Mouse (Mus musculus) kidney, embryonic 14.5 days (tissue): ENCODE measurements at regions not wholly inside any gene's neighbourhood (a gene's known extent, or its start where the extent isn't known, plus 50 kb on each side); places are given as distances from the start of the nearest gene placed in this dataset.

Experiments
- ATAC-seq: fragments of 200-750 bp; cut with Nextera tagmentation; 2 replicates; pipeline ENCODE4 v1.8.0; 2017; ENCODE audit warnings: moderate number of reproducible peaks, mild to moderate bottlenecking, moderate TSS enrichment, moderate library complexity; ENCODE audit not compliant: low FRiP score, low TSS enrichment
- H3K27ac ChIP-seq: fragments of 300-500 bp; sonication (generic); 2 replicates; pipeline ENCODE4 v1.5.1; 2014; ENCODE audit warnings: low read depth, mild to moderate bottlenecking, low read length, moderate library complexity, mixed read lengths
- H3K27me3 ChIP-seq: fragments of 300-500 bp; sonication (generic); 2 replicates; pipeline ENCODE4 v1.6.1; 2014; ENCODE audit warnings: mild to moderate bottlenecking, low read length; ENCODE audit not compliant: control insufficient read depth, insufficient read depth
- H3K36me3 ChIP-seq: fragments of 300-500 bp; sonication (generic); 2 replicates; pipeline ENCODE4 v1.6.1; 2014; ENCODE audit warnings: low read length, mixed read lengths; ENCODE audit not compliant: control insufficient read depth, insufficient read depth
- H3K4me1 ChIP-seq: fragments of 300-500 bp; sonication (generic); 2 replicates; pipeline ENCODE4 v1.6.1; 2014; ENCODE audit warnings: low read length, mixed read lengths; ENCODE audit not compliant: control insufficient read depth, insufficient read depth
- H3K4me2 ChIP-seq: fragments of 300-500 bp; sonication (generic); replicated peaks from 2 replicates; pipeline ENCODE4 v1.6.1; 2014; ENCODE audit warnings: low read depth, mild to moderate bottlenecking, low read length
- H3K4me3 ChIP-seq: fragments of 300-500 bp; sonication (generic); 2 replicates; pipeline ENCODE4 v1.5.1; 2014; ENCODE audit warnings: mild to moderate bottlenecking, low read length
- H3K9ac ChIP-seq: fragments of 300-500 bp; sonication (generic); 2 replicates; pipeline ENCODE4 v1.6.1; 2014; ENCODE audit warnings: low read depth, mild to moderate bottlenecking, low read length, moderate library complexity
- H3K9me3 ChIP-seq: fragments of 300-500 bp; sonication (generic); 2 replicates; pipeline ENCODE4 v1.6.1; 2016; ENCODE audit warnings: low read length; ENCODE audit not compliant: control insufficient read depth
- WGBS: fragments of 180-500 bp; shearing (Covaris S2); extraction: QIAGEN DNeasy Blood & Tissue Kit; methylation state at CpG from one replicate; pipeline ENCODE4 v1.1.7; 2014; 5-methylcytosine and 5-hydroxymethylcytosine counted together

DNA sequence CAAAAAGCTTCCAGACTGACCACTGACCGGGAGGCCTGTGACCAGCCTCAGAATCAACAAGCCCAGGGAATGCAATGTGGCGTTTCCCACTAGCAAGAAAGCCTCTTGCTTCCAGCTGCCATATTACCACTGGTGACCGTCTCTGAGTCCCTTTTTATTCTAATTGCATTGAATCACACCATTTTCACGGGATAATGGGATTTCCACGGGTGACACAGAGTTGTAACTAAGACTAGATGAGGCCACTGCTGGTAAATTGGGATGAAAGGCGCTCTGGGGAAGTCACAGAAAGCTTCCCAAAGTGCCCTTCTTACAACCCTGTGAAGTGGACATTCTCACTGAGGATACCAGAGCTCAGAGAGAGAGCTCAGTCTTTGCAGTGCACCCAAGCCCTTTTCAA lies 107.4 kb downstream of the Mrm1 start:
- Histone ChIP-seq H3K9me3 (no peaks in the 10 kb centered on the region), H3K4me3 (no peak overlapping the region), H3K9ac (no peak overlapping the region), H3K4me2 (no peak overlapping the region), H3K27ac (no peak overlapping the region), H3K36me3 (no peaks in the 10 kb centered on the region), H3K4me1 (peaks cover 11% of the 10 kb centered on the region), H3K27me3 (peaks cover 6% of the 10 kb centered on the region; the same call in 1 of the 2 replicates)
- 67% methylated on average over 6 of the region's 6 CpGs for WGBS
- no peak for ATAC-seq

- no peak overlapping the region for H3K4me2 ChIP-seq
- H3K27ac ChIP-seq: no peak overlapping the region
- peaks cover 15% of the 10 kb centered on the region; the same call in 1 of the 2 replicates for H3K4me1 ChIP-seq
- H3K27me3 ChIP-seq: peaks cover 6% of the 10 kb centered on the region; the same call in 1 of the 2 replicates
- no peaks in the 10 kb centered on the region for H3K36me3 ChIP-seq
- H3K9me3 ChIP-seq: no peaks in the 10 kb centered on the region
- H3K9ac ChIP-seq: no peak overlapping the region
- 54% methylated on average over 10 of the region's 10 CpGs for WGBS
- no peak overlapping the region for H3K4me3 ChIP-seq
- ATAC-seq: no peak
These were observed 111.0 kb downstream of the Mrm1 start for GRCm38 (mm10) chr11:84708222-84708730.

GRCm38 (mm10) chr11:84707772-84708171 lies 111.5 kb downstream of the Mrm1 start:
- no peak for ATAC-seq
- Histone ChIP-seq H3K4me3 (no peak overlapping the region), H3K9ac (no peak overlapping the region), H3K4me1 (peaks cover 15% of the 10 kb centered on the region; the same call in 1 of the 2 replicates), H3K4me2 (no peak overlapping the region), H3K27me3 (peaks cover 6% of the 10 kb centered on the region; the same call in 1 of the 2 replicates), H3K27ac (no peak overlapping the region), H3K36me3 (no peaks in the 10 kb centered on the region), H3K9me3 (no peaks in the 10 kb centered on the region)
- 3% methylated on average over 10 of the region's 10 CpGs for WGBS

- Histone ChIP-seq H3K4me3 (no peak overlapping the region), H3K9me3 (no peaks in the 10 kb centered on the region), H3K27me3 (peaks cover 6% of the 10 kb centered on the region; the same call in 1 of the 2 replicates), H3K27ac (no peak overlapping the region), H3K9ac (no peak overlapping the region), H3K4me2 (no peak overlapping the region), H3K36me3 (no peaks in the 10 kb centered on the region), H3K4me1 (peaks cover 18% of the 10 kb centered on the region; the same call in 1 of the 2 replicates)
- ATAC-seq: no peak
- WGBS: 45% methylated on average over 6 of the region's 6 CpGs
These were observed 112.6 kb downstream of the Mrm1 start for GRCm38 (mm10) chr11:84706692-84707091.

DNA sequence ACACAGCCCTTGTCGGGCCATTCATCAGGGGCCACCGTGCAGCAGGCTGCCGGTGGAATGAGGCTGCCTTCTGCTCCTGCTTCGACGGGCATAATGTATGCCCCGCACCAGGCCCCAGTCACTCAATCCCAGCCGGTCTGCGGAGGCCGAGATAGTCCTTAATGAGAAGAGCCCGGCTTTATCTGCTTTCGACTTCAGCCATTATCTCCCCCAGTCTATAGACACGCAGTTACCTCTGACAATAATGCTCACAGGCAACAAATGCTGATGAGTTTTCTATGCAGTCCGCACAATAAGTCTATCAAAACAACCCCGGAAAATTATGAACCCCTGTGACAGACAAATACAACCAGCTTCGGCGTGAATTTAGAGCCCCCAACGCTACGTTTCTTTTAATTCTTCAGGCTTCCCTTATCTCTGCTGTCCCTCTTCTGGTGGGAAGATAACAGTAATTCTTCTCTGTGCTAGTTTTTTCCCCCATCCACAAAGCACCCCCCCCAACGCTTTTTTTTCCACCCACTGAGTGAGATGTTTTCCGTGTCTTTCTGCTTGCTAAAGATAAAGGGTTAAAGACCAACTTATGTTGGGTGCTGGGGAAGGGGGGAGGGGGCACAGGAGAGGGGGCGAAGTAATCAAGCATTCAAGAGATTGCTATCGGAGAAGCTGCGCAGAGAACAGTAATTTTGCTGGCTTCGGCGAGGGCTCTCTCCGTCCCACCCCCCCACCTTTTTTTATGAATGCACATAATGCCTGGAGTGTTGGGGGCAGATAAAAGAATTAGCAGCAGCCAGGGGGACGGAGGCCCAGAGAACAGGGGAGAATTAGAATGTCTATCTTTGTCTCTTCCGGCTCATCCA lies 117.8 kb downstream of the Mrm1 start:
- 11% methylated on average over 28 of the region's 28 CpGs for WGBS
- Histone ChIP-seq H3K4me3 (no peak overlapping the region), H3K4me2 (no peak overlapping the region; the same call in 1 of the 2 replicates), H3K4me1 (peaks cover 10% of the 10 kb centered on the region), H3K9ac (no peak overlapping the region), H3K27me3 (no peaks in the 10 kb centered on the region), H3K9me3 (no peaks in the 10 kb centered on the region), H3K36me3 (no peaks in the 10 kb centered on the region), H3K27ac (no peak overlapping the region)
- no peak for ATAC-seq

GRCm38 (mm10) chr11:84697521-84697920 lies 121.8 kb downstream of the Mrm1 start:
- WGBS: 22% methylated on average over 5 of the region's 5 CpGs
- no peak overlapping the region for H3K4me3 ChIP-seq
- peak; percentile 26; the same call in 1 of the 2 replicates for ATAC-seq

DNA sequence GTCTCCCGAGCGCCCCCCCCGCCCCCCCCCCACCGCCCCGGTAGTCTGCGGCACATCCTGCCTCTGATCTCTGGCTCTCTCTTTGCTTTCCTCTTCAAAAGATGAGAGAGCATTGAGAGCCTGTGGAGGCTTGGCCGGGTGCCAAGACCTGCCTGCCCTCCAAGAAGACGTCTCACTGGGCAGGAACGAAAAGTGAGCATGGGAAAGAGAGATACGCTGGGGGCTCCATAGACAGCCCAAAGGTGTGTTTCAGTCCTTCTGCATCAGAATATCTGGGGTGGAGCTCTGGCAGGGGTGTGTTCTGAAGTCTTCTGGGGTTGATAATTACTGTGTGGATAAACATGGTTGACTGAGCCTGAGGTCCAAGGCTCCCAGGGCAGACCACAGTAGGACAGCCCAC lies 126.7 kb downstream of the Mrm1 start:
- H3K36me3 ChIP-seq: no peaks in the 10 kb centered on the region
- no peak for ATAC-seq
- peaks cover 4% of the 10 kb centered on the region for H3K4me1 ChIP-seq
- 21% methylated on average over 10 of the region's 10 CpGs for WGBS
- no peak overlapping the region for H3K9ac ChIP-seq
- no peak overlapping the region for H3K4me3 ChIP-seq
- H3K27ac ChIP-seq: no peak overlapping the region
- no peaks in the 10 kb centered on the region for H3K9me3 ChIP-seq
- H3K4me2 ChIP-seq: no peak overlapping the region
- H3K27me3 ChIP-seq: no peaks in the 10 kb centered on the region

More at GRCm38 (mm10) chr11:84697521-84697920, 121.8 kb downstream of the Mrm1 start:
- Histone ChIP-seq H3K27me3 (no peaks in the 10 kb centered on the region), H3K36me3 (no peaks in the 10 kb centered on the region), H3K4me2 (no peak overlapping the region), H3K27ac (no peak overlapping the region), H3K9ac (no peak overlapping the region), H3K9me3 (no peaks in the 10 kb centered on the region), H3K4me1 (peaks cover 8% of the 10 kb centered on the region)

GRCm38 (mm10) chr11:84691410-84692148 lies 127.7 kb downstream of the Mrm1 start:
- no peaks in the 10 kb centered on the region for H3K27me3 ChIP-seq
- H3K27ac ChIP-seq: no peak overlapping the region
- H3K4me3 ChIP-seq: no peak overlapping the region
- no peaks in the 10 kb centered on the region for H3K36me3 ChIP-seq
- no peak overlapping the region for H3K4me2 ChIP-seq
- 71% methylated on average over 3 of the region's 3 CpGs for WGBS
- H3K9ac ChIP-seq: no peak overlapping the region
- ATAC-seq: no peak; the same call in 1 of the 2 replicates
- no peaks in the 10 kb centered on the region for H3K9me3 ChIP-seq
- H3K4me1 ChIP-seq: no peaks in the 10 kb centered on the region
